Mouse (Mus musculus) spleen, postnatal 10 days (tissue): ENCODE data around the gene Hoxd8.

Experiments
- DNase-seq, 2 experiments: peaks; one replicate each; pipeline ENCODE4 v3.0.0; 2021 to 2022; ENCODE audit warnings: low spot score in 2 of 2

The Hoxd8 gene

DNA sequence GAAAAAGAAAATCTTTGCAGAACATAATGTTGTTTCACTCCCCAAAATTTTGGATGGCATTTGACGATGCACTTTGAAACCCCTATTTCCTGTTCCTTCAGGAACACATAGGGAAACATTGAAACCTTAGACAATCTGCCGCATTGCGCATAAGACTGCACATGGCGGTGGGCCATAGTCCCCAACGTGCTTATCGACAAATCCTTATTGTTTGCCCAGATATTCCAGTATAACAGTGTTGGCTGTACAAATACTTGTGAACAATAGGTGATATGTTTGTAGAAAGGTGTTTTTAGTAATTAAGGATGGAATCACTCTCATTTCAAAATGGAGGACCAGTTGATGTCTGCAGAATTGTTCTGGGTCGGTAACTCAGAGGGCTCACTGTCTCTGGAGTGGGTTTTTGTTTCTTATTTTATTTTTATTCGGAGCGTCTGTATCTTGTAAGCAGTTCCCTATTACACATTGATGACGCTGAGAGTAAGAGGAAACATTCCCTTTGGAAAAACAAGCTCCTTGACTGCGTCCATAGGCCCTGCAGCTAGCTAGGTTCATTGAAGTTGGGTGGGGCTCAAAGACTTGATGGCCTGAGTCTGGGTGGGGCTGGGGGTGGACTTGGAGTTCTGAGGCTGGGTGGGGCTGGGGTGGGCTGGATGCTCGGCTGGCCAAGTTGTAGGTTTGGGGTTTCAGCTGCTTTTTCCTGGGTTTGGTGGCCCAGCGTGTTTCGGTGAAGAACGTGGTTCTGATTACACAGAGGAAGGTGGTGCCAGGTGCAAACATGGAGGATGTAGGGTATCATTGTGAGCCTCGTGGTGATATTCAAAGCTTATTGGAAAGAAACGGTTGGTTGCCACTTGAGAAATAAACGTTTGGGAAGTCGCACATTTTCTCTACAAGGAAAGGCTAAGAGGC lies 9.1 kb downstream of the Hoxd8 start:
- no peak for DNase-seq

DNA sequence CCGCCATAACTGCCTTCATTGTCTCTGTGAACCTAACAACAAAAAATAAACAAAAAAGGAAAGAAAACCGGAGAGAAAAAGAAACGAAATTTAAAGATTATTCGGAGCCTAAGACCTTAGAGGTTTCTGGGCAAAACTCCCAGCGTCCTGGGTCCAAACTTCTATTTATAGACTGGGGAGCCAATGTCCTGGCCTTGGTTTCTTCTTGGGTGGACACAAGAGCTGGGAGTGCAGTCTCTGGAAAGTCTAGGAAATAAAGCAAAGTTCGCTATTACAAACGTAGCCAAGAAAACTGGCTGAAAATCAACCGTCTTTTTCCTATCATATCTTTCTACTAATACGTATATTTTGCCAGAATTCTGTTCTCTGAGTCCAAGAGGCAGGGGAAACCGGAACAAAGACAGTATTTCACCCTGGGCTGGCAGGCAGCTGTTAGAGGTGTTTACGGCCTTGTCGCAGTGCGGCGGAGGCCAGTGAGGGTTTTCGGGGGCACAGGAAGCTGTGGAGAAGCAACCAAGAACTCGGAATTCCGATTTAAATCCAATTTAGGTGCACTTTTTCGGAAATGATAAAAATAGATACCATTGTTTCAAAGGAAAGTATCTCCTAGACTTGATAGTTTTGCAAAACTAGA lies 9.9 kb downstream of the Hoxd8 start:
- no peak for DNase-seq

DNA sequence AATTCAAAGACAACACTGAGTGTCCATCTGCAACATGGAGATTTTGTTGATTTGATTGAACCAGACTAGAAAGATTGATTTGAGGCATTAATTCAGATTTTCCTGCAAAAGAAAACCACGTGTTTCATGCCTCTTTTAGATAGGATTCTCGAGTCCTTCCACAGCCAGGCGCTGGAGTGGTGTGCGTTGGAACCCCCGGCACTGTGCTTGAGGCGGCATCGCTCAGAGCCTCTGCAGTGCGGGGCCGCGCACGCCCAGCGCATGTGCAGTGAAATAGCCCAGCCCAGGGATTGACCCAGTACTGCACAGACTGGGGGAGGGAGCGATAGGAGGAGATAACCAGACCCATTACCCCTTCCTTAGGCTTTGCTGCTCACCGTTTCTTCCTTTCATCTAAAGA lies 10.5 kb downstream of the Hoxd8 start:
- DNase-seq = no peak

DNA sequence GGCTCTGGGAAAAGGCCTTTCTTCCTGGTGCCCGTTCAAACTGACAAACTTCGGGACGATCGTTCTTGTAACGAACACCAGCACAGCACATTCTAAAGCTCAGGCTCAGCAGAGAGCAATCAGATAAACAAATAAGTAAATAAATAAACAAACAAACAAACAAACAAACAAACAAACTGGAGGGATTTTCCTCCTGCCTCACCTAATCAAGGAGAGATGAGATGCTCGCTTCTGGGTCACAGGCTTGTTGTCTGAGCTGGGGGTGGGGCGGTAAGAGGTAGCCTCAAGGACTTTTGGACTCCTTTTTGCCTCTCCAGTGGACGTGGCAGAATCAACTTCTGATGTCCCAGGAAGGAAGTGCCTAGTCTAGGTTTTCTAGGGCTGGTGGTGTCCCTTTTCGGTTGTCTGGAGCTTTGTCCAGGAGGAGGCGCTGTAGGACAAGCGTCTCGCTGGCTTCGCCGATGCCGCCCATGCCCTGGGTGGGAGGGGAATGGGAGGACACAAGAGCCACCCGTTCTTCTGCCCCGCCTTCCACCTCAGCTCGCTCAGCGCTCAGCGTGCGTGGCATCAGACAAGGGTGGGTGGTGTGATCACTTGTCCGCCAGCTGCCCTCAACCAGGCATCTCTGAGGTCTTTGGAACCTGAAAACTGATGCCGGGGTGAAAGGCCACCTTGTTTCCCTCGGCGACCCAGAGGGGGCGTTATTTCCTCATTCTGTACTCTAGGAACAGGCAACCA lies 11.3 kb downstream of the Hoxd8 start:
- DNase-seq = peak; percentile 38 to 80

DNA sequence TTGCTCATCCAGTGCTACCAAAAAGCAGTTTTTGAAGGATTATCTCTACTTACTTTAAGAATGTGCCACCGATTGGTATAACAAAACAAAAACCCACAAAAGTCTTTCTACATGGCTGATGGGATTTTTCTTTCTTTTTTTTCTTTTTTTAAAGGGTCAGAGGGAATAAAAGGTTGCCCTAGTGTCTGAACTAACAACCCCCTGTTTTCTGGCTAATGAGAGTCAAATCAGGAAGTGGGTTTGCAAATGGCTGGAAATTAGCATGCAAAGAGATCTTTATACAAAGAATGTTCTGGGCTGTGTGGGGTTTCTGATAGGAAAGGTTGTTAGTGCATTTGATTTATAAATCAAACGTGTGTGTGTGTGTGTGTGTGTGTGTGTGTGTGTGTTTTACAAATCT lies 16.0 kb downstream of the Hoxd8 start:
- no peak for DNase-seq

DNA sequence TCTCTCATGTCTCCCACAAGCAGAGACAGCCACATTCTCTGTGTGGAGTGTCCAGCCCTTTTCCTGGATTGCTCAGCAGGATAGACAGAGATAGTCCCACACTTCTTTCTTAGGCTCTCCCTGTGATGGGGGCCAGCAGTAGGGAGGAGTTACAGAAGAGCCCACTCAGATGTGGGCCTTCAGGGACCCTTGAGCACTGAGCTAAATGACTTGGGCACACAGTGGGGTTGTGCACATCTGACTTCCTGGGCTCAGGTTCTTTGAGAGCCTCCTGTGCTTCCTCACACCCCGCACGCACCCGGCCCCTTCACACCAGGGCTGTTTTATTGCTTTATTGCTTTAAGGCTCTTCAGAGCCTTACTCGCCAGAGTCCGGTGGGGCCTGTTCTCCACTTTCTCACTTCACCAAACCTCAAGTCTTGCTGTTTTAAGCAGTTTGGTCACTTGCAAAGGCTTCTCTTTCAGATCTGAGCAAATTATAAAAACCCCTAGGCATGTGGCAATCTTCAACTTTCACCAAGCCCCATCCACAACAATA lies 16.6 kb downstream of the Hoxd8 start:
- no peak for DNase-seq

DNA sequence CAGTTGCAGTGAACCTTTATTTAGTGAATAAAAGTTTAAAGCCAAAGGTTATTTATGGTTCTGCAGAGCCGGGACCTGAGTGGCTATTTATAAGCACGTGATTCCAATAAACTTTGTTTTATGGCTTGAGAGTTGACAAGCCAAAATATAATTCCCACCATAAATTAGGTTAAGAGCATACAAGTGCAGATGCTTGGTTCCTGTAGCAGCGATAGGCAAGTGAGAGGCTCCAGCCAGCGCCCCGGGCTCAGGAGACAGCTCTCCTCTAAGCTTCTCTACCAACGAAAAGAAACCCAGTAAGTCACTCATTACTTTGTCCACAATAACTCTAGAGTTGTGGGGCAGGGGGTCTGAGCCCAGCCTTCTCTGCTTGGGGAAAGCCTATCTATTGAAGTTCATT lies 17.5 kb downstream of the Hoxd8 start:
- no peak for DNase-seq

DNA sequence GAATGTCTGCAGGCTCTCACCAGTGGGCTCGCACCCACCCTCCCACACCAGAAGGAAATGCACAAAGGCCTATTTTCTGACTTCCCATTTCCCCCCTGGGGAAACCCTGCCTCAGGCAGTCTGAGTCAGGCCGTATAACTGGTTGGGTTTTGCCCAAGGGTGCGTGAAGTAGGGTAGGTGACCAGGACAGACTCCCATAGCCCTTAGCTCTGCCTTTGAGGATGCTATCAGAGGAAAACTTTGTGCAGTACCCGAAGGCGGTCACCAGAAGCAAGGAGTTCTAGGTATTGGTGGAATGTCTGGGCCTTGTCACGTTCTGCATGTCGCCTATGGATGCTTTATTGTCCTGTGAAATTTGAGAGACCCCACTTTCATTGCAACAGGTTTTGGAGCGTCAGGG lies 18.5 kb downstream of the Hoxd8 start:
- no peak for DNase-seq

DNA sequence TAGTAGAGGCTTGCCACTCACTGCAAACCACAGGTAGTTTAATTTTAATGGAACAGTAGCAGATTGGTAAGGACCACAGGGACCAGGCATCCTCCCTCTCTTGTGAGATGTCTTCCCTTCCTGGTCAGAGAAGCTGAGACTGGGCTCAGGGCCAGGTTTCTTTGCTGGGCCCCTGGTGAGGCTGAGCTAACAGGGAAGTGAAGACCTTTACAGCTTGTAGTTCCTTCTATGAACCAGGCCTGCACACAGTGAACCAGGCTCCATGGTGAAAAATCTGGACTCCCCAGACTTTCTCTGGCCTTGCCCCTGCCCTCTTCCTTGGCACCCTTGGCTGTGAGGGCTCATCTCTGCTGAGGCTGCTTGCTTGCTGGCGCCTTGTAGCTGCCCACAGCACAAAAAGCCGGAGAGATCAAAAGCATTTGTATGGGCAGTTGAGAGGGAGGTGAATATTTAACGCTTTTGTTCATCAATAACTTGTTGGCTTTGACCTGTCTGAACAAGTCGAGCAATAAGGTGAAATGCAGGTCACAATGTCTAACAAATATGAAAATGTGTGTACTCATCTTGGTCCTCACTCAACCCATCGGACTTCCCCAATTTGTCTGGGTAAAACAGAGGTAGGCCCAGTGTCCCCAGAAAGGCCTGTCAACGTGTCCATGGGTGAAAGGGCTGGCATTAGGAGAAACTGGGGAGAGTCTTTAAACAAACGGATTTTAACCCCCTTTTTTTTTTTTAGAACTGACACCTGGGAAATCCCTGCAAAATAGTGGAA lies 20.0 kb downstream of the Hoxd8 start:
- DNase-seq = no peak

DNA sequence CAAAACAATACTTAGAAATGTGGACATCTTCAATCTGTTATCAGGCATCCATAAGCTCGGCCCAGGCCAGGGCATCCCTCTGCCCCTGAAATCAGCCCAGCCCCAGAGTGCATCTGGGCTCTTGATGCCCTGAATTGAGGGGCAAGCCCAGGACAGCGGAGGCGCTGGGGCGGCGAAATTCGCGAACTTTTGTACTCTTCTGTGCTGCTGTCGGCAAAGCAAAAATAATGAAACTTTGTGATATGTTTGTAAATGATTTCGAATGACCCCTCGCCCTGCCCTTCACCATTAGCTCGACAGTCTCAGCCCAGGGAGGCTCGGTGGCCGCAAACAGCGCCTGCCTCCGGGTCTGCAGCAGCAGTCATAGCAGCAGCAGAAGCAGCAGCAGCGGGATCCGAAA lies 20.8 kb downstream of the Hoxd8 start:
- no peak for DNase-seq

DNA sequence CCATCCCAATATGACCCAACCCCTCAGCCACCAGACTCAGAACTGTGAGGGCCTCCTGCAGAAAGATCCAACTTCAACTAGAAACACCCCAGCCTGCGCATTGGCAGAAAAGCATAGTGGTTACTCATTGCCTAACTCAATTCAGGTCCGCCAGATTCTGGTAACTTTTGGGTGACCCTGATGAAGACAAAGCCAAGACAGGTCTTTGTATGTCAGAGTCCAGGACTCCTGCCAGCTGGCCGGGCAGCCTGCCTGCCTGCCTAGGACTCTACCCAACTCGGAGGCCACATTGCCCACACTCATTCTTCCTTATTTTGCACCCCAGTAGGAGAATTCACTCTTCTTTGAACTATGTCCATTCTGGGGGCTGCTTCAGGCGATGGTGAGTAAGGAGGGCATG lies 22.1 kb downstream of the Hoxd8 start, which contains the start of gene Gm28230:
Gm28230 (plus strand) TSS at position 178 of the 400 bp plus-strand sequence.
- DNase-seq = no peak

DNA sequence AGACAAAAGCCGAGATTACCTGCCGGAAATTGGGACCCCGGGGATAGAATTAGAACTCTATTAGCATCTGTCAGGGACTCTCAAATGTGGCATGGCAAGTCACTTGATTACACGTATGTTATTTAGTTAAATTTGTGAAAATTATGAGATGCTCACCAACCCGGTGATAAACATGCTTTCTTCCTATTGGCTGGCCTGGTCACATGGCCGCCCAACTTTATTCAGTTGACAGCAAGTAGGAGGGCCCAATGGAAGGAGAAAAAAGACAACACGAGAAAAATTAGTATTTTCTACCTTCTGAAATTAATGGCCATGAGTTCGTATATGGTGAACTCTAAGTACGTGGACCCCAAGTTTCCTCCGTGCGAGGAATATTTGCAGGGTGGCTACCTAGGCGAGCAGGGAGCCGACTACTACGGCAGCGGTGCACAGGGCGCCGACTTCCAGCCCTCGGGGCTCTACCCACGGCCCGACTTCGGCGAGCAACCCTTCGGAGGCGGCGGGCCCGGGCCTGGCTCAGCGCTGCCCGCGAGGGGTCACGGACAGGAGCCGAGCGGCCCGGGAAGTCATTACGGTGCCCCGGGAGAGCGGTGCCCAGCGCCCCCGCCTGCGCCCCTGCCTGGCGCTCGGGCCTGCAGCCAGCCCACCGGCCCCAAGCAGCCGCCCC lies 22.7 kb downstream of the Hoxd8 start:
- DNase-seq = no peak

DNA sequence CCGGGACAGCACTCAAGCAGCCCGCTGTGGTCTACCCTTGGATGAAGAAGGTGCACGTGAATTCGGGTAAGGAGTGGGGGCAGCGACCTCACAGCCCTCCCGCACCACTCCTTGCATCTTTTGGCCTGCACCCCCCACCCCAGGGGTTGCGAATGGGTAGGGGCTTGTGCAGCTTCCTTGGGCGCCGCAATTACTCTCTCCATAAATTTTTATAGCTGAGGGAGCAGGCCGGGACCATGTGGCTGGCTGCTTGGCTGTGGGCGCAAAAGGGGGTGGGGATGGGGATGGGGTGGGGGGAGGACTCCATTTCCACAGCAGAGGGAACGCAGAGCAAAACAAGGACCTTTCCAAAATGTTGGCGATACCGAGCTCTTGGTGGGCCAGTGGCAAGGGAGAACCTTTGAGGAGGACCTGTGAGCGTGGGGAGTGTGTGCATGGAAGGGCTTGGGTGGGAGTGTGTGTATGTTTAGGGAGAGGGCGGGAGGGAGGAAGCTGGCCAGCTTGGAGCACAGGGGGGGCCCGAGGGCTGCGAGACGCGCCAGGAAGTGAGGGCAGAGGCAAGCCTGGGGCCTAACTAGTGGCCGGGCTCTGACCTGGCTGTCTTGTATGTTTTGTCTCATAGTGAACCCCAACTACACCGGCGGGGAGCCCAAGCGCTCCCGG lies 23.4 kb downstream of the Hoxd8 start:
- DNase-seq = no peak

DNA sequence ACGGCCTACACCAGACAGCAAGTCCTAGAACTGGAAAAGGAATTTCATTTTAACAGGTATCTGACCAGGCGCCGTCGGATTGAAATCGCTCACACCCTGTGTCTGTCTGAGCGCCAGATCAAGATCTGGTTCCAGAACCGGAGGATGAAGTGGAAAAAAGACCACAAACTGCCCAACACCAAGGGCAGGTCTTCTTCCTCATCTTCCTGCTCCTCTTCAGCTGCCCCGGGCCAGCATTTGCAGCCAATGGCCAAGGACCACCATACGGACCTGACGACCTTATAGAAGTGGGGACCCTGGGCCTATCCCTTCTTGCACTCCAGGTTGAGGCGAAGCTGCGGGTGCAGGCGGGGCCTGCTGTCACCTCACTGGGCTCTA lies 23.9 kb downstream of the Hoxd8 start:
- no peak for DNase-seq

DNA sequence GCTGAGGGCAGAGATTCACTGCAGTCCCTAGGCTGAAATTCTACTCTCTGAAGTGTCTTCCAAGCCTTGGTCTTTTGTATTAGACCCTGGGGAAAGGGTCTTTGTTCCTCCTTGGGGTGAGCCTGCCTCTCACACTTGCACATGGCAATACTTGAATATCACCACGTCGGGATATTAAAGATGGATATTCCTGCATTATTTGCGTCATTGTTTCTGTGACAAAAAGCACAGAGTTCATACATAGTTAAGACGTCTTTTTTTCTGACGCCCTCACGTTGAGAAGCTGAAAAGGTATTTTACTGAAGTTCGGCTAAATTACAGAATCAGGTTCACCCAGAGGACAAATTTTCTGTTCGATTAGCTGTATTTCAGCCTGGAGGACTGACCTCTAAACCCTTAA lies 25.9 kb downstream of the Hoxd8 start:
- DNase-seq = no peak

DNA sequence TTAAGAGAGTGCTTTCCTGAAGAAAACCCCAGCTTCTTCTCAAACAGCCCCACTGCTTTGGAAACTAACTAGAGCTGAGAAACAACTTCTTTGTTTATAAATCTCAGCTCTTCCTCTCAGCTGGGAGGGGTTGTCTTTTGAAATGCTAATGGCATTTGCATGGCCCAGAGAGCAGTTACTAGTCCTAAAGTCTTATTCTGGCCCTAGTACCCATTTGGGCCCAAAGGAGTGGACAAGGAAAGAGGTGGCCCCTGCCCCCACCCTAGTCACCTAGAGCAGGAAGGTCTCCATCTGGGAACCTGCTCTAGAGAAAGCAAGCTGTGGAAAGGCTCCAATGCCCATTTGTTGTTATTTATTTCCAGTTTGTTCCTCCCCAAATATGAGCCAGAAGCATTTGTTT lies 26.6 kb downstream of the Hoxd8 start:
- no peak for DNase-seq

DNA sequence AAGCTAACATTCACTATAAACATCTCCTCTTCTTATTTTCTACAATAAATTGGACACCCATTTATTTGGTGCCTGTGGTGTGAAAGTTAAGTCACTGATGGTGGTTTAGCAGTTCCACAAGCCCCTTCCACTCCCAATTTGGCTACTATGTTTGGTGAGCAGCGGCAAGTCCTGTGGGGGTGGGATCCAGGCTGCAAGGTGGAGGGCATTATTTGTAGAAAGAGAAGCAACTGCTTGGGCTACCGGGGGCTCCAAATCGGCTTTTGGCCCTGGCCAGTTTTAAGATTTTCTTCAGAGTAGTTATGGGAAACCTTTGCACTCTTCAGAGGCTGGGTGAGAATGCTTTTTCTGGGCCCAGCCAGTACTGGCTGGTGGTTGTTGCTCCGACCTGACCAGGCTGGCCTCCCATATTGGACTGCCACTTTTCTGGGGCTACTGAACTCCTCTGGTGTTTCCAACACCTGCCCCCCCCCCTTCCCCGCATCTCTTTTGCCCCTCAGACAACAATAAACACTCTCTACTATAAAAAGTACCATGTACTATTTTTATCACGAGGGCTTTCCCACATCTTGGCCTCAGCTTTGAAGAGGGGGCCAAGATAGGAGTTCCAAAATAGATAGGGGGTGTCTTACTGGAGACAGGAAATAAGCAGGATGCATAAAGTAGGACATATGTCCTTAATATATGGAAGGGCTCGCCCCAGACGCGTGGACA lies 27.5 kb downstream of the Hoxd8 start:
- no peak for DNase-seq

DNA sequence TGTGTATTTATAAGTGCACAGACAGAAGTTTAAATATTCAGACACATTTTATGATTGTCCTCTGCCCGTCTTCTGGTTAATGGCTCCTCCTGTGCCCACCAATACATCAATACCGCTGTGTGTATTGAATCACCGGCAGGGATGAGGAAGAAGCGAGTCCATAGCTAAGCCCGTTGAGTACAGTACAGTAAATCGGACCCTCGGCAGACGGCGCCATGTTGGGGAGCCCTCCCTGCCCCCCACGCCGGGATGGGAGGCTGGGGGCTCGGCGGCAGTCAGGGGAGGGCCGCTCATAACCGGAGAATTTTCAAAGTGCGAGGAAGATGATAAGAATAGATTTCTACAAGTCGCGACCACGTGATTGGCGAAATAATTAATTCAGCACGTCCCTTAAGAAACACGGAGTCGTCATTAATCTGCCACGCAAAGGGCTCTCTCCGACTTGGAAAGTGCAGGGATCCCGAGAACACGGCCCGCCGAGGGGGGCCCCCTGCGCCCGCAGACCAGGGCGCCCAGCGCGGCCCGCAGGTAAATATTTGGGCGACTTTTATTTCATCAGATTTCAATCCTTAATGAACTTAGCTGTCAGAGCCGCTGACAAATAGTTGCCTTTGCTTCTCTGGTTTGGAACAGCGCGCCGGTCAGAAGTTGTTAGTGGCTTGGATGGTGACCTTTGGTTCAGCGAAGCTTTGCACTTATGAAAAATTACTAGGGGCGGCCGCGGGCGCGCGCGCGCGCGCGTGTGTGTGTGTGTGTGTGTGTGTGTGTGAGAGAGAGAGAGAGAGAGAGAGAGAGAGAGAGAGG lies 28.3 kb downstream of the Hoxd8 start:
- no peak for DNase-seq

DNA sequence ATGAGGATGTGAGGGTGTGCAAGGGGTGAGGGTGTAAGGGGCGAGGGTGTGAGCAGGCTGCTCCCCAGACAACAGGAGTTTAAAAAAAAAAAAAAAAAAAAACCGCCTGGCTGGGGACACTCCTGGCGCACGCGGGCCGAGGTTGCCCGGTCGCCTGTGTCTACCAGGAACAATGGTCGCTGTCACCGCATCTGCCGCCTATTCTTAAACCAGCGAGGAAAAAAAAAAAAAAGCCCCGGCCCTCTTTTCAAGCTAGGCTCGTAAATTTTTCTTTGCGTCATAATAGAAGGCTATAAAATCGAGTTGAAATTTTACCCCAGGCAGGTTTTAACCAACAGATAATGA lies 28.9 kb downstream of the Hoxd8 start:
- DNase-seq = no peak
